Mouse (Mus musculus) heart, embryonic 14.5 days (tissue): Measurements from ENCODE around the gene Ncbp2. TPM values are rescaled to one million over a fixed set of nuclear protein-coding genes. Genes with fewer than 3 reads are reported as not detected.

Experiments used
- ATAC-seq: fragments of 200-750 bp; cut with Nextera tagmentation; 2 replicates; pipeline ENCODE4 v1.8.0; 2017; ENCODE audit warnings: low read depth, moderate TSS enrichment; ENCODE audit not compliant: insufficient number of reproducible peaks, insufficient read depth, low FRiP score
- H3K27ac ChIP-seq, 2 experiments: fragments of 200-500 bp in 1 of 2; fragments of 300-500 bp in 1 of 2; sonication (generic) in 1 of 2; replicated peaks in 1 of 2; 2 replicates each; pipeline ENCODE4 v1.5.1; 2012 to 2014; ENCODE audit warnings: low read depth in 2 of 2, low read length in 2 of 2, control low read depth in 1 of 2, mild to moderate bottlenecking in 1 of 2, mixed read lengths in 1 of 2; ENCODE audit not compliant: control insufficient read depth in 1 of 2, insufficient read depth in 1 of 2
- H3K27me3 ChIP-seq: fragments of 300-500 bp; sonication (generic); 2 replicates; pipeline ENCODE4 v1.6.1; 2014; ENCODE audit warnings: mild to moderate bottlenecking, low read length, control low read depth; ENCODE audit not compliant: control insufficient read depth, insufficient read depth
- H3K36me3 ChIP-seq: fragments of 300-500 bp; sonication (generic); 2 replicates; pipeline ENCODE4 v1.6.1; 2014; ENCODE audit warnings: mild to moderate bottlenecking, control low read depth, low read length, mixed read lengths; ENCODE audit not compliant: control insufficient read depth, insufficient read depth
- H3K4me1 ChIP-seq, 2 experiments: fragments of 200-500 bp in 1 of 2; fragments of 300-500 bp in 1 of 2; sonication (generic) in 1 of 2; 2 replicates each; pipeline ENCODE4 v1.6.1; 2012 to 2014; ENCODE audit warnings: low read length in 2 of 2, control low read depth in 1 of 2, mixed read lengths in 1 of 2; ENCODE audit not compliant: control insufficient read depth in 2 of 2, insufficient read depth in 2 of 2
- H3K4me2 ChIP-seq: fragments of 300-500 bp; sonication (generic); 2 replicates; pipeline ENCODE4 v1.6.1; 2014; ENCODE audit warnings: mild to moderate bottlenecking, low read length
- H3K4me3 ChIP-seq, 2 experiments: fragments of 200-500 bp in 1 of 2; fragments of 300-500 bp in 1 of 2; sonication (generic) in 1 of 2; 2 replicates each; pipeline ENCODE4 v1.5.1; 2012 to 2014; ENCODE audit warnings: low read length in 2 of 2, mild to moderate bottlenecking in 2 of 2, control low read depth in 1 of 2, low read depth in 1 of 2, moderate library complexity in 1 of 2; ENCODE audit not compliant: control insufficient read depth in 1 of 2, insufficient read depth in 1 of 2
- H3K9ac ChIP-seq: fragments of 300-500 bp; sonication (generic); 2 replicates; pipeline ENCODE4 v1.6.1; 2014; ENCODE audit warnings: mild to moderate bottlenecking, low read length
- H3K9me3 ChIP-seq: fragments of 300-500 bp; sonication (generic); 2 replicates; pipeline ENCODE4 v1.6.1; 2016; ENCODE audit warnings: low read length, control low read depth; ENCODE audit not compliant: control insufficient read depth
- WGBS: fragments of 180-500 bp; shearing (Covaris S2); extraction: QIAGEN DNeasy Blood & Tissue Kit; methylation state at CpG from one replicate; pipeline ENCODE4 v1.1.7; 2014; 5-methylcytosine and 5-hydroxymethylcytosine counted together
- polyA plus RNA-seq: library from polyadenylated mRNA; unstranded; fragments of >200 nt; fragmentation: Nextera tagmentation; extraction: Ambion mirVana; gene quantifications from 2 replicates; pipeline ENCODE4 v1.2.1, GENCODE M21; 2014

The Ncbp2 gene
- polyA plus RNA-seq: 67.1 and 69.9 TPM in 2 replicates

DNA sequence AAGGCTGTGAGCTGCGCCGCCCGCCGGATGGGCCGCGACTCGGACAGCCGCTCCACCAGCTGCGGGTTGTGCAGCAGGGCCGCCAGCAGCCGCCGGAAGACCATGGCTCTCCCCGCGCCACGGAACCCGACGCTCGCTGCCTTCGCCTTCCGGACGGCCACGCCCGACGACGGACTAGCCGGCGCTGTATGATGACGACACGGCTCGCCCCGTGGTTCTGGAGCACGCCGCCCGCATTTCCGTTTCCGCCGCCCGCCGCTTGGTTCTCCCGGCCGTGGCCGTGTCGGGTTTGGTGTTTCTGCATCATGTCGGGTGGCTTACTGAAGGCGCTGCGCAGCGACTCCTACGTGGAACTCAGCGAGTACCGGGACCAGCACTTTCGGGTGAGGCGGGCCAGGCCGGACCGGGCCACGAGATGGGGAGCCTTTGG is at the start of gene Ncbp2, which contains the start of gene 0610012G03Rik:
TSS of gene Ncbp2 (plus strand) at position 169 of the 430 bp plus-strand sequence.
TSS of gene 0610012G03Rik (minus strand) at position 150 of the 430 bp plus-strand sequence.
- peak; percentile 88 for ATAC-seq
- Histone ChIP-seq H3K27me3 (no peaks in the 10 kb centered on the region), H3K4me2 (peak within 1 kb of the TSS; percentile 87), H3K36me3 (peaks cover 30% of the 10 kb centered on the region), H3K4me3 (peak within 1 kb of the TSS; percentile 60 to 89), H3K4me1 (peaks cover 9 to 24% of the 10 kb centered on the region in 2 experiments), H3K9me3 (no peaks in the 10 kb centered on the region), H3K27ac (peak within 1 kb of the TSS; percentile 89 to 95), H3K9ac (peak within 1 kb of the TSS; percentile 91)
- WGBS: under 1% methylated on average over 55 of the region's 55 CpGs

- Histone ChIP-seq H3K9me3 (peaks cover 6% of the 10 kb centered on the region; the same call in 1 of the 2 replicates), H3K4me2 (no peak overlapping the region), H3K4me1 (peaks cover 0 to 8% of the 10 kb centered on the region in 2 experiments; a peak in 1 of 4 replicates), H3K36me3 (no peaks in the 10 kb centered on the region), H3K27ac (no peak overlapping the region), H3K9ac (no peak overlapping the region), H3K4me3 (no peak overlapping the region), H3K27me3 (no peaks in the 10 kb centered on the region)
- no peak for ATAC-seq
- 75% methylated on average over 18 of the region's 18 CpGs for WGBS
Observed at GRCm38 (mm10) chr16:31898546-31899326, 49.6 kb upstream of the Ncbp2 start.

DNA sequence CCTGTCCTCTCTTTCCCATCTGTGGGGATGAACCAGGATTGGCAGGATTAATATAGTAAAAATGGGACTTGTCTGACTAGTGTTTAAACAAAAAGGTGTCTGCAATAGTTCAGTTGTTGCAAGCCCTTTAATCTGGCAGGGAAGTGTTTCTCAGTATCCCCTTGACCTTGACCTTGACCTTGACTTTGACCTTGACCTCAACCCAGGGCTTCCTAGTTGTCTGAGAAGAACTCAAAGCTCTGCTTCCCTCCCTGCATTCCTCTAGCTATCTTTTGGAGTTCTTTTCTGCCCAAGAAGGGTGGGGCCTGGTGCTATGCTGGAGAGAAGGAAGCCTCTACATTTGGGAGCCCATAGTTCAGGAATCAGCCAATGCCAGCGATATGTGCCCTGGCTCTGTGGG is 46.4 kb upstream of the Ncbp2 start:
- H3K9me3 ChIP-seq: peaks cover 6% of the 10 kb centered on the region; the same call in 1 of the 2 replicates
- H3K27me3 ChIP-seq: no peaks in the 10 kb centered on the region
- H3K36me3 ChIP-seq: no peaks in the 10 kb centered on the region
- peaks cover 6 to 16% of the 10 kb centered on the region in 2 experiments; a peak in 3 of 4 replicates for H3K4me1 ChIP-seq
- no peak overlapping the region for H3K4me3 ChIP-seq
- no peak for ATAC-seq
- H3K4me2 ChIP-seq: no peak overlapping the region
- no peak overlapping the region for H3K27ac ChIP-seq
- no peak overlapping the region for H3K9ac ChIP-seq
- 78% methylated on average over 1 of the region's 1 CpGs for WGBS

DNA sequence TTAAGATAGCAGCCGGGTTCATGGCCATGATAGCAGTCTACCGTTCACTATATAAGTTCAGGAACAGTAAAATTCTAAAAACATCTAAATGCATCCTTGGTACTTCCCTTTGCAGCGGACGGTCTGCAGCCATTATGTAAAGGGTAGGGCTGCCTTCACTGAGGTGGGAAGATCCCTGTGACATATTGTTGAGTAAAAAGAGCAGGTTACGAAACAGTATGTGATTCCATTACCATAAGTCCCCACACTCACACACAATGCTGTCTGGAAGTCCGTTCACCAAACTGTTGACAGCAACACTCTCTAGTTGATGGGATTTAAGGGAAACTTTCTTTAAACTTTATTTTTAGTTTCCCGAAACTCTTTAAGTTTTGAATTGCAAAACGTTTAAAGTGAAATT is 45.1 kb upstream of the Ncbp2 start:
- Histone ChIP-seq H3K27ac (no peak overlapping the region), H3K4me1 (peaks cover 6 to 11% of the 10 kb centered on the region in 2 experiments; a peak in 3 of 4 replicates), H3K9ac (no peak overlapping the region), H3K4me3 (no peak overlapping the region), H3K36me3 (no peaks in the 10 kb centered on the region), H3K9me3 (peaks cover 6% of the 10 kb centered on the region; the same call in 1 of the 2 replicates), H3K4me2 (no peak overlapping the region), H3K27me3 (no peaks in the 10 kb centered on the region)
- 80% methylated on average over 8 of the region's 8 CpGs for WGBS
- no peak for ATAC-seq

DNA sequence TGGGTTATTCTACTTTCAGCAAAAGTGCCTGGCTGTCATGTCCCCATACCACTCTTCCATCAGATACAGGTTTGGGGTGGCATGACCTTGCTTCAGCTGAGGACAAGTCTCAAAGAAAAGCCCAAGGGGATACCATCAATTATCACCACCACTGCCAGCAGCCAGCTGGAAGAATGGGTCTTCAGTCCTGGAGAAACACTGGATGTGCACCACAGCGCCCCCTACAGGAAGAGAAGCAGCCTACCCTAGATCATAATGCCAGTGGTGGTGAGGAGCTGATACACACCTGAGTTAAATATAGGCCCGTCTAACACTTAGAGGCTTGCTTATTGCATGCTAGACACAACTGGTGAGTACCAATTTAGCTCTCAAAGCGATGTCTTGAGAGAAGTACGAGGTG is 43.0 kb upstream of the Ncbp2 start:
- ATAC-seq: no peak
- no peak overlapping the region for H3K4me2 ChIP-seq
- H3K9me3 ChIP-seq: peaks cover under 1% of the 10 kb centered on the region; the same call in 1 of the 2 replicates
- H3K9ac ChIP-seq: no peak overlapping the region
- H3K27me3 ChIP-seq: no peaks in the 10 kb centered on the region
- no peaks in the 10 kb centered on the region for H3K36me3 ChIP-seq
- no peak overlapping the region for H3K27ac ChIP-seq
- H3K4me3 ChIP-seq: no peak overlapping the region
- WGBS: 68% methylated on average over 4 of the region's 4 CpGs
- peaks cover 6 to 11% of the 10 kb centered on the region in 2 experiments; a peak in 3 of 4 replicates for H3K4me1 ChIP-seq

DNA sequence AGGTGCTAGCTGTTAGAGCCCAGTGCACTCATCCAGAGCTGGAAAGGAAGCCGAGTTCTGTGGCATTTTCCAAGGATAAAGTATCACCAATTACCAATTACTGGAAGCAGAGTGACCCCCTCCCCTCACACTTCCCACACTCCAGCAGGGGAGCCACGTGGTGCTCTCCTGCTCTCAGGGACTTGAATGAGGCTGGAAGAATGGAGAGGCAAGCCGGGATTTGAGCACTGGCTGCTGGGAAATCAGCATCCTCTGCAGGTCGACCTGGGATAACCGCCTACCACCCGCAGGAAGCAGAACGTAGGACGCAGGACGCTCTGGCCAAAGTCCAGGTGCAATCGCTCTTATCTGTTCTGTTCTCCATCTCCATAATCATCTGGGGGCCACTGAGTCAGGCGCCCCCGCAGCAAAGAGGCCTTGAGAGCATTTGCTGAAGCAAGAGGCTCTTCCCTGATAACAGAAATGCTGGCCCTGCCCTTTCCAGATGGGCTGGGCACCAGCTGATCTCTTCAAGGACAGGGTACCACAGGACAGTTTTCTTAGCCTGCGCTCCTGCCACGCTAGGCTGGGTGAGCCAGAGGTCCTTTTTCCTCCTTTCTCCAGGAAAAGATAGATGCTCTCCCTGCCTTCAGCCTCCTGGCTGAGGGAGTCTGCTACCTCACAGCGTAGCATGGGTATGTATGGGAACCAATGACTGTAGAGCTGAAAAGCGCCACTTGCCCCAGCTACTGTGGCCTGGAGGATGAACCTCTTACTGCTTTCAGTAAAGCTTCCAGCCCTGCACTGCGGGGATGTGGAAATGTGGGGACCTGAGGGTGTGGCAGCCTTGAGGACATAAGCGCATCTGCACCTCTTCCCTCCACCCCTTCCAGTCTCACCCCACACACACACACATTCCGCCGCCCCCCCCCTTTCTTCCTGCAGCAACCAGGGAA is 42.2 kb upstream of the Ncbp2 start:
- peak overlapping the region; percentile 41; the same call in 1 of the 2 replicates for H3K9ac ChIP-seq
- no peak overlapping the region for H3K27ac ChIP-seq

GRCm38 (mm10) chr16:31906896-31907295 is 41.4 kb upstream of the Ncbp2 start:
- Histone ChIP-seq H3K27ac (no peak overlapping the region), H3K4me3 (peak overlapping the region; percentile 31 to 35), H3K36me3 (no peaks in the 10 kb centered on the region), H3K4me2 (peak overlapping the region; percentile 68), H3K4me1 (peaks cover 6 to 11% of the 10 kb centered on the region in 2 experiments; a peak in 3 of 4 replicates), H3K27me3 (no peaks in the 10 kb centered on the region), H3K9me3 (no peaks in the 10 kb centered on the region), H3K9ac (peak overlapping the region; percentile 41)
- ATAC-seq: no peak
- 10% methylated on average over 9 of the region's 9 CpGs for WGBS

More for the DNA sequence above, 42.2 kb upstream of the Ncbp2 start:
- Histone ChIP-seq H3K4me1 (peaks cover 6 to 11% of the 10 kb centered on the region in 2 experiments; a peak in 3 of 4 replicates), H3K9me3 (no peaks in the 10 kb centered on the region), H3K4me2 (peak overlapping the region; percentile 68), H3K27me3 (no peaks in the 10 kb centered on the region), H3K4me3 (peak overlapping the region; percentile 31 to 35; a peak in 3 of 4 replicates), H3K36me3 (no peaks in the 10 kb centered on the region)
- no peak for ATAC-seq
- WGBS: 26% methylated on average over 20 of the region's 20 CpGs
